In the genomic region with DNA sequence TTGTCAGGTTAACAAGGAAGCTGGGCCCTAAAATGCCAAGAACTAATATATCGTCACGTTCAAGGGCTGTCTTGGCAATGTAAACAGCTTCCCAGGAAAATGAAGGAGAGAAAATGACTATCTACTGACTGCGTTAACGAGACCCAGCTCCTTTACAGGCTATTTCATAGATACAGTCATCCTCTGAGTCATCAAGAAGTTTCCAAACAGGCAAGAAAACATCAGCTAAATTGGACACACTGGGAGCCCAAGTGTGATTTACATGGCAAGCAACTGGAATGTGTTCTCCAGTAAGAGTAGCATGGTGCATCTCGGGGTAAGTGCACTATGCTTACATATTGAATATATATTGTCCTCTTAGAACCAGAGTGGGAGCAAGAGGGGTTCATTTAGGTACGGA, we compare ENCODE assay signal across 21 mouse cellular contexts.
DNase-seq lines count a peak whose midpoint lies in the region; ATAC-seq lines count a peak whose summit lies in the region.
"Had no signal": no experiment of that assay in that cellular context is flagged by ENCODE, and none has a peak within 500 bp of the region (broad histone marks: within the 10 kb centered on the region; RNA-seq: fewer than 3 reads in every experiment).

No protein-coding gene starts in this region.

- ATAC-seq in frontal cortex, adult (ENCODE audit: low TSS enrichment) = peak; percentile 88
- ATAC-seq: activated CD4-positive, CD25-positive, alpha-beta regulatory T cell, adult 4 months; CD4-positive, CD25-positive, alpha-beta regulatory T cell, adult 4 months; Patski had no signal

- DNase-seq in frontal cortex, postnatal 14 days (ENCODE audit: low spot score in 2 of 2) = no peak
- DNase-seq in Muller cell, postnatal 12 days (ENCODE audit: inconsistent ontology term) = peak; percentile 12
- peak; percentile 23 for DNase-seq in brain, adult 2 months (ENCODE audit: low read depth, low spot score)
- DNase-seq in urinary bladder, postnatal 25 days (ENCODE audit: low spot score) = no peak
- DNase-seq in gastrocnemius, postnatal 10 days = no peak
- DNase-seq: adrenal gland, adult 2 months; adrenal gland, adult 8-10 months; adrenal gland, postnatal 10 days; adrenal gland, postnatal 14 days; adrenal gland, postnatal 25 days; adrenal gland, postnatal 36 days; B cell, adult 2 months; cerebellum, adult 11 months; cerebellum, adult 11-12 months; cerebellum, adult 18-20 months; cerebellum, adult 2 months; cerebellum, adult 8-10 months had no signal

Comparison
In these comparisons a context has a peak if more than half of its experiments do, and no peak if none do; other contexts are left out.
1. DNase-seq: peak in Muller cell, postnatal 12 days (single experiment) and brain, adult 2 months (single experiment); none in frontal cortex, postnatal 14 days (0 of 2), urinary bladder, postnatal 25 days (single experiment) and gastrocnemius, postnatal 10 days (single experiment).